Mouse (Mus musculus): ENCODE measurements around the gene Gm11011.

DNA sequence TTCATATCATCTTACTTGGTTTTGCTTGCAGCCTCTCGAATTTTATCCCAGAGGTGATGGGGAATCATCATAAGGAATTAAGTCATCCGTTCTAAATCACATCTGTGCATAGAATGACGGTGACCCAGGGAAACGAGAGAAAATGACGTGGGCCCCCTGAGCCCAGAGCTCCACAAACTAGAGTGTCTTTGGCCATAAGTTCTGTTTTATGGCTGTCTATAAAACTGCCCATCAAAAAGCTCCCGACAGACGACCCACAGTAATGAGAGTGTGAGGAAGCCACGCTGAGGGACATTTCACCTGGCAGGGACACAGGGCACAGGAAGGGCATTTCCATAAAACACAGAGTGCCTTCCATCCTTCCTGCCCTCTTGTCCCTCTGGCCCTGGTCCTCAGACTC lies 23.3 kb upstream of the Gm11011 start:
- no peak for TF ChIP-seq CTCF (IDR thresholded peaks at IDR 0.05; ENCODE audit: low read depth)
- TF ChIP-seq EP300 (IDR thresholded peaks at IDR 0.05; ENCODE audit: low read depth): no peak

All from liver, embryonic 14.5 days (tissue).